Mouse (Mus musculus) liver, adult 2 months (tissue): ENCODE data around the gene Rab19. TPM values are rescaled to one million over a fixed set of nuclear protein-coding genes. Genes with fewer than 3 reads are reported as not detected.

Experiments used
- DNase-seq: peaks from one replicate; pipeline ENCODE4 v3.0.0-alpha.2; 2011; ENCODE audit warnings: low read depth, low spot score; ENCODE audit errors: extremely low read depth
- H3K27ac ChIP-seq: fragments of 200-500 bp; replicated peaks from 2 replicates; pipeline ENCODE4 v1.5.1; 2012; ENCODE audit warnings: low read depth, mild to moderate bottlenecking, control low read depth, inconsistent platforms, low read length; ENCODE audit not compliant: insufficient read depth
- H3K27me3 ChIP-seq: fragments of 200-500 bp; 2 replicates; pipeline ENCODE4 v1.6.1; 2012; ENCODE audit warnings: mild to moderate bottlenecking, moderate library complexity, low read length, inconsistent platforms; ENCODE audit not compliant: control insufficient read depth, insufficient read depth
- H3K36me3 ChIP-seq: fragments of 200-500 bp; 2 replicates; pipeline ENCODE4 v1.6.1; 2012; ENCODE audit warnings: low read length, inconsistent platforms; ENCODE audit not compliant: control insufficient read depth, insufficient read depth
- H3K4me1 ChIP-seq: fragments of 200-500 bp; 2 replicates; pipeline ENCODE4 v1.6.1; 2011; ENCODE audit warnings: low read length; ENCODE audit not compliant: control insufficient read depth, insufficient read depth
- H3K4me3 ChIP-seq: fragments of 200-500 bp; 2 replicates; pipeline ENCODE4 v1.5.1; 2011; ENCODE audit warnings: low read depth, mild to moderate bottlenecking, control low read depth, low read length, moderate library complexity; ENCODE audit not compliant: insufficient read depth
- H3K79me2 ChIP-seq: fragments of 200-500 bp; 2 replicates; pipeline ENCODE4 v1.6.1; 2012; ENCODE audit warnings: inconsistent platforms, mild to moderate bottlenecking, low read length, moderate library complexity; ENCODE audit not compliant: control insufficient read depth, insufficient read depth
- H3K9ac ChIP-seq: fragments of 200-500 bp; 2 replicates; pipeline ENCODE4 v1.6.1; 2012; ENCODE audit warnings: low read depth, mild to moderate bottlenecking, control low read depth, inconsistent platforms, low read length
- CTCF ChIP-seq: fragments of 200-500 bp; IDR thresholded peaks from 2 replicates; pipeline ENCODE4 v1.5.1; 2011; ENCODE audit warnings: low read depth, low read length, control low read depth
- POLR2A ChIP-seq: fragments of 200-500 bp; IDR thresholded peaks from 2 replicates; pipeline ENCODE4 v1.6.1; 2011; ENCODE audit warnings: low read length, control low read depth; ENCODE audit not compliant: insufficient read depth; ENCODE audit errors: extremely low read depth
- WGBS: fragments of 180-500 bp; shearing (Covaris S2); methylation state at CpG from one replicate; pipeline ENCODE4 v1.1.7; 2018; 5-methylcytosine and 5-hydroxymethylcytosine counted together
- polyA plus RNA-seq: library from polyadenylated mRNA; depleted of rRNA; stranded (reverse); fragments of >200 nt; gene quantifications from 2 replicates; pipeline ENCODE4 v1.2.3, GENCODE M21; 2012
- total RNA-seq: library from RNA; depleted of rRNA; stranded (reverse); fragments of >200 nt; gene quantifications from 2 replicates; pipeline ENCODE4 v1.2.3, GENCODE M21; 2014

Rab19 gene
- total and polyA plus RNA-seq, 2 experiments, result 0.31 to 0.46 TPM

GRCm38 (mm10) chr6:39395471-39395870 lies 14.5 kb downstream of the Rab19 start:
- 97% methylated on average over 4 of the region's 4 CpGs for WGBS
- Histone ChIP-seq H3K27ac (no peak overlapping the region), H3K27me3 (no peaks in the 10 kb centered on the region), H3K79me2 (no peaks in the 10 kb centered on the region), H3K9ac (no peak overlapping the region), H3K4me3 (no peak overlapping the region), H3K36me3 (peaks cover 18% of the 10 kb centered on the region; the same call in 1 of the 2 replicates), H3K4me1 (no peaks in the 10 kb centered on the region)
- TF ChIP-seq CTCF, result no peak
- no peak for TF ChIP-seq POLR2A
- no peak for DNase-seq

- Histone ChIP-seq H3K4me3 (no peak overlapping the region), H3K27me3 (no peaks in the 10 kb centered on the region), H3K27ac (no peak overlapping the region), H3K9ac (no peak overlapping the region), H3K36me3 (peaks cover 20% of the 10 kb centered on the region), H3K79me2 (no peaks in the 10 kb centered on the region), H3K4me1 (no peaks in the 10 kb centered on the region)
- 69% methylated on average over 4 of the region's 4 CpGs for WGBS
- no peak for DNase-seq
- no peak for TF ChIP-seq POLR2A
- TF ChIP-seq CTCF, result no peak
Observed at GRCm38 (mm10) chr6:39395916-39396315, 14.9 kb downstream of the Rab19 start.

GRCm38 (mm10) chr6:39397046-39397445 lies 16.1 kb downstream of the Rab19 start:
- WGBS, result 96% methylated on average over 6 of the region's 6 CpGs
- Histone ChIP-seq H3K9ac (no peak overlapping the region), H3K4me3 (no peak overlapping the region), H3K27me3 (no peaks in the 10 kb centered on the region), H3K79me2 (no peaks in the 10 kb centered on the region), H3K4me1 (no peaks in the 10 kb centered on the region), H3K27ac (no peak overlapping the region), H3K36me3 (peaks cover 22% of the 10 kb centered on the region)
- no peak for DNase-seq
- no peak for TF ChIP-seq POLR2A
- TF ChIP-seq CTCF, result no peak

- Histone ChIP-seq H3K27ac (no peak overlapping the region), H3K79me2 (no peaks in the 10 kb centered on the region), H3K36me3 (peaks cover 22% of the 10 kb centered on the region), H3K4me1 (no peaks in the 10 kb centered on the region), H3K9ac (no peak overlapping the region), H3K27me3 (no peaks in the 10 kb centered on the region), H3K4me3 (no peak overlapping the region)
- 92% methylated on average over 9 of the region's 9 CpGs for whole genome bisulfite sequencing
- TF ChIP-seq POLR2A (no peak), CTCF (no peak)
- DNase-seq, result no peak
Observed at GRCm38 (mm10) chr6:39398342-39398741, 17.4 kb downstream of the Rab19 start.

GRCm38 (mm10) chr6:39400343-39400742 lies 19.4 kb downstream of the Rab19 start:
- H3K36me3 ChIP-seq, result peaks cover 35% of the 10 kb centered on the region
- TF ChIP-seq POLR2A (no peak), CTCF (peak; percentile 69)
- DNase-seq, result no peak
- no peaks in the 10 kb centered on the region for H3K79me2 ChIP-seq
- H3K9ac ChIP-seq, result no peak overlapping the region
- no peak overlapping the region for H3K27ac ChIP-seq
- 77% methylated on average over 7 of the region's 7 CpGs for WGBS
- no peaks in the 10 kb centered on the region for H3K4me1 ChIP-seq
- H3K4me3 ChIP-seq, result no peak overlapping the region
- H3K27me3 ChIP-seq, result no peaks in the 10 kb centered on the region

GRCm38 (mm10) chr6:39403136-39403535 lies 22.2 kb downstream of the Rab19 start:
- TF ChIP-seq CTCF, result no peak
- no peak for TF ChIP-seq POLR2A
- H3K27ac ChIP-seq, result no peak overlapping the region
- no peaks in the 10 kb centered on the region for H3K27me3 ChIP-seq
- WGBS, result 92% methylated on average over 2 of the region's 2 CpGs
- no peak for DNase-seq
- no peaks in the 10 kb centered on the region for H3K4me1 ChIP-seq
- no peak overlapping the region for H3K4me3 ChIP-seq
- H3K79me2 ChIP-seq, result no peaks in the 10 kb centered on the region
- peaks cover 38% of the 10 kb centered on the region for H3K36me3 ChIP-seq
- no peak overlapping the region for H3K9ac ChIP-seq
